Mouse (Mus musculus) limb, embryonic 11.5 days (tissue): ENCODE data around the gene Podxl2. TPM values are rescaled to one million over a fixed set of nuclear protein-coding genes. Genes with fewer than 3 reads are reported as not detected.
A peak's percentile ranks its signal among the peaks of the same experiment; 100 is the strongest.

Experiments used
- ATAC-seq: fragments of 200-750 bp; cut with Nextera tagmentation; 2 replicates; pipeline ENCODE4 v1.8.0; 2017; ENCODE audit warnings: low read depth; ENCODE audit not compliant: insufficient number of reproducible peaks, low FRiP score, low TSS enrichment
- DNase-seq: peaks from one replicate; pipeline ENCODE4 v3.0.0-alpha.2; 2015; ENCODE audit warnings: low spot score
- H3K27ac ChIP-seq: fragments of 300-500 bp; sonication (generic); replicated peaks from 2 replicates; pipeline ENCODE4 v1.5.1; 2014; ENCODE audit warnings: low read depth, mild to moderate bottlenecking, low read length
- H3K27me3 ChIP-seq: fragments of 300-500 bp; sonication (generic); 2 replicates; pipeline ENCODE4 v1.6.1; 2014; ENCODE audit warnings: mild to moderate bottlenecking, low read length, mixed read lengths; ENCODE audit not compliant: control insufficient read depth, insufficient read depth
- H3K36me3 ChIP-seq: fragments of 300-500 bp; sonication (generic); 2 replicates; pipeline ENCODE4 v1.6.1; 2014; ENCODE audit warnings: mild to moderate bottlenecking, low read length, moderate library complexity, mixed read lengths; ENCODE audit not compliant: control insufficient read depth, insufficient read depth
- H3K4me1 ChIP-seq: fragments of 300-500 bp; sonication (generic); 2 replicates; pipeline ENCODE4 v1.6.1; 2014; ENCODE audit warnings: low read length, mixed read lengths; ENCODE audit not compliant: control insufficient read depth, insufficient read depth
- H3K4me2 ChIP-seq: fragments of 300-500 bp; sonication (generic); 2 replicates; pipeline ENCODE4 v1.6.1; 2014; ENCODE audit warnings: low read depth, mild to moderate bottlenecking, moderate library complexity; ENCODE audit not compliant: severe bottlenecking
- H3K4me3 ChIP-seq: fragments of 300-500 bp; sonication (generic); 2 replicates; pipeline ENCODE4 v1.5.1; 2014; ENCODE audit warnings: low read depth, low read length
- H3K9ac ChIP-seq: fragments of 300-500 bp; sonication (generic); 2 replicates; pipeline ENCODE4 v1.6.1; 2014; ENCODE audit warnings: mild to moderate bottlenecking, low read length
- H3K9me3 ChIP-seq: fragments of 300-500 bp; sonication (generic); 2 replicates; pipeline ENCODE4 v1.6.1; 2016; ENCODE audit warnings: low read length; ENCODE audit not compliant: control insufficient read depth
- WGBS: fragments of 180-500 bp; shearing (Covaris S2); extraction: QIAGEN DNeasy Blood & Tissue Kit; methylation state at CpG from one replicate; pipeline ENCODE4 v1.1.7; 2014; 5-methylcytosine and 5-hydroxymethylcytosine counted together
- polyA plus RNA-seq: library from polyadenylated mRNA; unstranded; fragments of >200 nt; fragmentation: Nextera tagmentation; extraction: Ambion mirVana; gene quantifications from 2 replicates; pipeline ENCODE4 v1.2.1, GENCODE M21; 2014

Gene Podxl2
- polyA plus RNA-seq, result 49.3 and 50.2 TPM in 2 replicates

- H3K27ac ChIP-seq, result no peak within 1 kb of the TSS
- H3K9me3 ChIP-seq, result no peaks in the 10 kb centered on the region
- H3K36me3 ChIP-seq, result no peaks in the 10 kb centered on the region
- H3K27me3 ChIP-seq, result peaks cover 4% of the 10 kb centered on the region; the same call in 1 of the 2 replicates
- peak within 1 kb of the TSS; percentile 62 for H3K4me3 ChIP-seq
- DNase-seq (peak; percentile 86), ATAC-seq (peak; percentile 65)
- peak within 1 kb of the TSS; percentile 90 for H3K4me2 ChIP-seq
- H3K9ac ChIP-seq, result peak within 1 kb of the TSS; percentile 85
- 0 out of 2 replicates have a peak, but pooled peaks cover 2% of the 10 kb centered on the region for H3K4me1 ChIP-seq
- WGBS, result 5% methylated on average over 43 of the region's 63 CpGs
Measured at GRCm38 (mm10) chr6:88874868-88875508, at the start of gene Podxl2. Gene Podxl2 (minus strand): TSS chr6:88875044.

- no peak overlapping the region for H3K9ac ChIP-seq
- no peak overlapping the region for H3K4me3 ChIP-seq
- DNase-seq, result no peak
- ATAC-seq, result no peak
- no peaks in the 10 kb centered on the region for H3K27me3 ChIP-seq
- H3K4me1 ChIP-seq, result no peaks in the 10 kb centered on the region
- H3K4me2 ChIP-seq, result no peak overlapping the region
- no peaks in the 10 kb centered on the region for H3K9me3 ChIP-seq
- H3K36me3 ChIP-seq, result no peaks in the 10 kb centered on the region
- H3K27ac ChIP-seq, result no peak overlapping the region
- WGBS, result 68% methylated on average over 8 of the region's 8 CpGs
Measured at GRCm38 (mm10) chr6:88918802-88919201, 44.0 kb upstream of the Podxl2 start.

- peaks cover 5% of the 10 kb centered on the region; the same call in 1 of the 2 replicates for H3K36me3 ChIP-seq
- no peak overlapping the region for H3K4me2 ChIP-seq
- H3K27me3 ChIP-seq, result no peaks in the 10 kb centered on the region
- no peak overlapping the region for H3K27ac ChIP-seq
- H3K4me1 ChIP-seq, result no peaks in the 10 kb centered on the region
- no peak for DNase-seq
- H3K9me3 ChIP-seq, result no peaks in the 10 kb centered on the region
- 81% methylated on average over 1 of the region's 1 CpGs for WGBS
- no peak overlapping the region for H3K9ac ChIP-seq
- no peak for ATAC-seq
- no peak overlapping the region for H3K4me3 ChIP-seq
Measured at GRCm38 (mm10) chr6:88916153-88916552, 41.3 kb upstream of the Podxl2 start.

GRCm38 (mm10) chr6:88915510-88915909 lies 40.7 kb upstream of the Podxl2 start:
- 82% methylated on average over 4 of the region's 4 CpGs for WGBS
- DNase-seq (no peak), ATAC-seq (no peak)
- no peak overlapping the region for H3K9ac ChIP-seq
- H3K4me1 ChIP-seq, result no peaks in the 10 kb centered on the region
- H3K27me3 ChIP-seq, result no peaks in the 10 kb centered on the region
- no peaks in the 10 kb centered on the region for H3K9me3 ChIP-seq
- peaks cover 6% of the 10 kb centered on the region for H3K36me3 ChIP-seq
- no peak overlapping the region for H3K4me2 ChIP-seq
- H3K4me3 ChIP-seq, result no peak overlapping the region
- no peak overlapping the region for H3K27ac ChIP-seq

- H3K4me3 ChIP-seq, result no peak overlapping the region
- WGBS, result 84% methylated on average over 5 of the region's 5 CpGs
- no peaks in the 10 kb centered on the region for H3K4me1 ChIP-seq
- no peaks in the 10 kb centered on the region for H3K9me3 ChIP-seq
- DNase-seq (no peak), ATAC-seq (no peak)
- H3K9ac ChIP-seq, result no peak overlapping the region
- H3K27ac ChIP-seq, result no peak overlapping the region
- H3K27me3 ChIP-seq, result no peaks in the 10 kb centered on the region
- no peak overlapping the region for H3K4me2 ChIP-seq
- H3K36me3 ChIP-seq, result peaks cover 8% of the 10 kb centered on the region
Measured at GRCm38 (mm10) chr6:88914799-88915198, 40.0 kb upstream of the Podxl2 start.

- no peaks in the 10 kb centered on the region for H3K9me3 ChIP-seq
- ATAC-seq, result no peak
Measured at GRCm38 (mm10) chr6:88913440-88913839, 38.6 kb upstream of the Podxl2 start.

GRCm38 (mm10) chr6:88913022-88913421 lies 38.2 kb upstream of the Podxl2 start:
- ATAC-seq (no peak), DNase-seq (no peak)
- H3K9me3 ChIP-seq, result no peaks in the 10 kb centered on the region
- no peak overlapping the region for H3K4me3 ChIP-seq
- no peaks in the 10 kb centered on the region for H3K4me1 ChIP-seq
- H3K27ac ChIP-seq, result no peak overlapping the region
- WGBS, result 91% methylated on average over 4 of the region's 4 CpGs
- H3K36me3 ChIP-seq, result peaks cover 8% of the 10 kb centered on the region
- H3K9ac ChIP-seq, result no peak overlapping the region
- no peaks in the 10 kb centered on the region for H3K27me3 ChIP-seq
- H3K4me2 ChIP-seq, result no peak overlapping the region

More at GRCm38 (mm10) chr6:88913440-88913839, 38.6 kb upstream of the Podxl2 start:
- DNase-seq, result no peak
- Histone ChIP-seq H3K9ac (no peak overlapping the region), H3K27ac (no peak overlapping the region), H3K4me2 (no peak overlapping the region), H3K4me3 (no peak overlapping the region), H3K36me3 (peaks cover 8% of the 10 kb centered on the region), H3K27me3 (no peaks in the 10 kb centered on the region), H3K4me1 (no peaks in the 10 kb centered on the region)

GRCm38 (mm10) chr6:88909151-88909550 lies 34.3 kb upstream of the Podxl2 start:
- WGBS, result 92% methylated on average over 6 of the region's 6 CpGs
- no peak for ATAC-seq
- peaks cover 8% of the 10 kb centered on the region for H3K36me3 ChIP-seq

More at GRCm38 (mm10) chr6:88909151-88909550, 34.3 kb upstream of the Podxl2 start:
- Histone ChIP-seq H3K4me1 (no peaks in the 10 kb centered on the region; the same call in 1 of the 2 replicates), H3K4me2 (no peak overlapping the region), H3K9ac (no peak overlapping the region), H3K4me3 (no peak overlapping the region), H3K27ac (no peak overlapping the region), H3K9me3 (no peaks in the 10 kb centered on the region), H3K27me3 (no peaks in the 10 kb centered on the region)
- no peak for DNase-seq
